Mouse (Mus musculus): ENCODE measurements at regions not wholly inside any gene's neighbourhood (a gene's known extent, or its start where the extent isn't known, plus 50 kb on each side); places are given as distances from the start of the nearest gene placed in this dataset.

DNA sequence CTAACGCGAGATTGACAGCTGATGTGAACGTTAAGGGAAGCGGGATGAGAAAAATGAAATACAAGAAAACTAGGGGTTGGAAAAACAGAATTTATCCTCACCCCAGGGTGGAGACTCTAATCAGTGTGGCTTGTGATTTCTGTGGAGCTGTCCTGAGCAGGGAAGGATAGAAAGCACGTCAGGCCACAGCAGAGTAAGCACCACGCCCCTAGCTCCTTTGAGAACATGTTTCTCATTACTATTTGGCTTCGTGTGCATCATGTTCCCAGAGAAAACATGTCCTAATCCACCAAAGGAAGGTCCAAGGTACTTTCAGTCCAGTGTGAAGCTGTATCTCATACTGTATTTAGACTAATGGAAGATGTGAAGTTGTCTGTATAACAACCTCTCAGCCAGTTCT lies 65.9 kb upstream of the Otud4 start:
- TF ChIP-seq CTCF (conservative IDR thresholded peaks at IDR 0.05; ENCODE audit: low read length) (no peak), POU5F1 (IDR thresholded peaks at IDR 0.05; ENCODE audit: borderline replicate concordance, low read length) (no peak), NANOG (IDR thresholded peaks at IDR 0.05; ENCODE audit: borderline replicate concordance, low read length) (no peak)
